Mouse (Mus musculus) cerebellum, adult 11 months (tissue): ENCODE measurements at regions not wholly inside any gene's neighbourhood (a gene's known extent, or its start where the extent isn't known, plus 50 kb on each side); places are given as distances from the start of the nearest gene placed in this dataset.
A peak's percentile ranks its signal among the peaks of the same experiment; 100 is the strongest.

Experiments
- DNase-seq: peaks from one replicate; pipeline ENCODE4 v3.0.0; 2022

DNA sequence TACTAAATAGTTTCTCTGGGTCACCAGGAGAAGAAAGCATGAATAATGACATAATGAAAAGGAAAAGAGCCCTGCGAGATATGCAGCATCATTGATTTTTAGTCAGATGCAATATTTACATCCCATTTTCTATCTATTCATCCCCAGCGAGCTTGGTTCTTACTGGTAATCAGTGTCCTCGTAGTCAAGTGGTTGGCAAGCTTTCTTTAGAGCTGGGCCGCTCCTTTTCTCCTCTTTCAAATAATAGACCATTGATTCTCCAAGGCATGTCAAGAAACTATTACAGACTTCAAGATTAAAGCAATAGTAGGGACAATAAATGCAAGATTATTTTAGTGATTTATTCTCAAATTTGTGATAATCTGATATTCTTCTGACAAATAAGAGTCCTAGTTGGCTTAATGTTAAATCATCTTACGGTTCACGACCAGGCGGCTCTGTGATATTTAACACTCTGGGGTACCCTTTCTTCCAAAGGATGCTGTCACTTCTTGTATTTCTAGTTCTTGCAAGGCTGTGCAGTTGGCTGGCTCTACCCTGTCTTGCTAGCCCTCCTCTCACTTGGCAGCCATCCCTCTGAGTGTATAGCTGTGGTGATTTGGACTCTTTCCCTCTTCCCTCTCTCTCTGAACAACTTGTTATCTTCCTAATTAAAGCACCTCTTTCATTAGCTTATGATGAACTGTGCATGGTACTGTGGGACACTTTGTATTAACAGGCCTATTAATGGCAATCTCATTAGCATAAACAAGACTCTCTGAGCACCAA is 185.6 kb upstream of the Usp25 start:
- DNase-seq: no peak

DNA sequence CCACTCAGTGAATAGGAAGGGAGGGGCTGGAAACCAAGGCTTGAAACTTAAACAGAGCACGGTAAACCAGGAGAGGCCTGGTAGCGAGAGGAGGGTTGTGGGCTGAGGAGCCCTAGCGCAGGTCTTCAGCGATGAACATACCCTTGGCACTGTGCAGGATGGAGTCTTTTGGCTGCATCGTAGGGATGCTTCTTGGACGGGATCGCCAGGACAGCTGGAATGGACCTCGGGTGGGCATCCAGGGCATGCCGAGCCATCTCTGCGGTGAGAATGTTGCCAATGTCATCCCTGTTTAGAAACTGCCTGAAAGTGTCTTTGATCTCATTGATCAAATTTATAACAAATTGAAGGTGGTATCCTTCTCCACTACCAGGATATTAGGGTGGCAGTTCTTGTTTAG is 192.2 kb upstream of the Usp25 start:
- no peak for DNase-seq

DNA sequence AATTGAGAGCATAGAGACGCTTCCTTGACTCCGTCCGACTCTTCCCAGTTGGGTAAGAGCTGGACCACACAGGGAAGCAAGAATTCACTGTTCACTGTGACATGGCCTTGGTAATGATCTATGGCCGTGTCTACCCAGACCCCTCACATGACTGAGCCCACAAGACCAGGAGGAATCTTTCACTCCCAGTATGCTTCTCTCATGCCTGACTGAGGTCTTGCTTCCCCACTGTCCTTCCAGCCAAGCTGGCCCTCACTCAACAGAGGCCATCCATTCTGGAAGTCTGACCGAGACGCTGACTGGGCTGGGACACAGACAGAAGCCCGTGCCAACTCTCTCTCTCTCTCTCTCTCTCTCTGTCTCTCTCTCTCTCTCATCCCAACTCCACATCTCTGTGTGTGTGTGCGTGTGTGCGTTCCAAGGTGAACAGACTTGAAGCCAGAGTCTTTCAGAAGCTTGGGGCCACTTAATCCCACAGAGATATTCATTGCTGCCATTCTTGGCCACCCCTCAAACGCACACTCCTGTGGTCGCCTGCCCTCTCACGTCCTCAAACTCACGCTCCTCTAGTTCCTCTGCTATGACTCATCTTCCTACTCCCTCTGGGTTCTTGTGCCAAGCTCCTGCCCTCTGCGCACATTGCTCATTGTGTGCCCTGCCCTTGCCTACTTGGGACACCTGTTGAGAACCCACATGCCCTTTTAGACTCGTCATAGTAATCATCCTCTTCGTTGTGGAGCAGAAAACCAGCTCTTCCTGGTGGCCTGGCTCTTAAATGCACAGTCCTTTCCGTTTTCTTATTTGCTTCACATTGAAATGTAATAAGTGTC is 197.2 kb upstream of the Usp25 start:
- no peak for DNase-seq

DNA sequence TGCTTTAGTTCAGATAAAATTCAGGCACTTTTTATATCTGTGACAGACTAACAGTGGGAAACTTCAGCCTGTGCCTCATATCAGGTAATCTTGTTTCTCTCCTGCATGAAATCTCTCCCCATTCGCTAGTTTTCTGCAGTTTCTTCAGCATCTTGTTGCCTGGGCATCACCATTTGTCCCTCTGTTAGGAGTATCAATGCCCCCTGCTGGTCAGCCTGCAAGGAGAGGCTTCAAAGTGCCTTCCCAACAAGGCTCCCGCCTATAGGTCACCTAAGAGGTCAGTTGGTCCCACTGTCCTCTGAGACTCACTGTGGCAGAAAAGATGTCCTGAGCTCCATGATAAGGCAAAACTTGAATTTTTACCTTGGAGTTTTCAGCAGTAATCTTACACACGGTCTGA is 209.8 kb upstream of the Usp25 start:
- DNase-seq: no peak

DNA sequence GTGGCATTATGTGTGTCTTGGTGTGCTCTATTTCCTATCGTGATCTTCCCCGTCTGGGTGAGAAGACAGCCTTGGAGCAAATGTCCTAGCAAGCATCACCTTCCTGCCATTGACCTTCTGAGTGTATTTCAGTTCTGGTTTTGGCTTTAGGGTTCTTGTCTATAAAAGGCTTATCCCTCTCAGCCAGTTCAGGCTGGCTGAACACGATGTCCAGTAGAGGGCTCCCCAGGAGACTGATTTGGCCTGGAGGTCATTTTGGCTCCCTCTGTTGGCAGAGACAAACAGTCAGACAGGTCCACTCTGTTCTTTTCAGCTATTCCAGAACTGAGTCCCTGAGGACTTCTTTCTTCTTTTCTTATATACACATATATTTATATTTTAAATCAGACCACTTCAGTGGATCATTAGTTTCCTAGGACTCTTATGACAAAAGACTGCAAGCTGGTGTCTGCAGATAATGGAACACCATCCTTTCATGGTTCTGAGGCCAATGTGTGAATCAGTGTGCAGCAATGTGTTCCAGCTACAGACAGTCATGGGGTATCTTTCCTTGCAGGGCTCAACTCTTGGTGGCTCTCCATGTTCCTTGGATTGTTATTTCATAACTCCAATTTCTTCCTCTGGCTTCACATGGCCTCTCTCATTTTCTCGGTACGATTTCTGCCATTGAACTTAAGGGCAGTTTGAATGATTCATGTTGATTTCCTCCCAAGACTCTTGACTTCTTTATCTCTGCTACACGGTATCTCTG is 226.9 kb upstream of the Usp25 start:
- DNase-seq: peak; percentile 3

DNA sequence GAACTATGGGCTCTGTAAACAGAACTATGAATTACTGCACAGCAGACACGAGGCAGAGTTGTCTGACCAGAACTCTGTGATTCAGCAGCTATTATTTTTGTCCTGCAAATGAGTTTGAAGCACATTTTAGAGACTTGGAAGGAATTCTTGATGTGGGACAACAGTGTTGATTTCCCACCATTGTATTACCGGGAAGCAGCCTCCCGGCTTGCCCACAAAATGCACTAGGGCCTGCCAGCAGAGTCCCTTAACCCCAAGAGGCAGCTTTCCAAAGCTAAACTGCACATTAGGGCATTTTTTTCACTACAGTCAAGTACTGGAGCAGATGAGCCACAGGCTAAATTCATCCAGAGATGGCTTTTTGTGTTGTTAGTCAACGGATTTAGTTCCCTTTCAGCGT is 230.8 kb upstream of the Usp25 start:
- DNase-seq: no peak

- no peak for DNase-seq
These were observed 237.7 kb upstream of the Usp25 start for GRCm38 (mm10) chr16:76775790-76776189.

GRCm38 (mm10) chr16:76774032-76774431 is 239.5 kb upstream of the Usp25 start:
- no peak for DNase-seq

DNA sequence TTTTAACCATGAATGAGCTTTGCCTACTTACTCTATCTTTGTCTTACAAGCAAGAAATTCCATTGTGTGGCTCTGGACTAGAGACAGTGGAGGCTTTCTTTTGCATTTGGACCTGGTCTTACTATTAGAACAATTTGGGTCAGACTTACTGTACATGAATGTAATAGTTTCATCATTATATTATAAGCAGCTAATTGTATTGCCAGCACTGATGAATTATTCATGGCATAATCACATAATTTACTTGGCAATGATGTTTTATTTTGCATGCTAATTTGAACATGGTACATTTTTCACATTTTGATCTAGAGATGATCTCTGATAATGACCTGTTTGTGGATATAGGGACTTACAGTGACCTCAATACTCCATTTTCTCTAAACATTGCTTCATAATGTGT is 240.0 kb upstream of the Usp25 start:
- no peak for DNase-seq

GRCm38 (mm10) chr16:76768607-76769006 is 244.9 kb upstream of the Usp25 start:
- no peak for DNase-seq

DNA sequence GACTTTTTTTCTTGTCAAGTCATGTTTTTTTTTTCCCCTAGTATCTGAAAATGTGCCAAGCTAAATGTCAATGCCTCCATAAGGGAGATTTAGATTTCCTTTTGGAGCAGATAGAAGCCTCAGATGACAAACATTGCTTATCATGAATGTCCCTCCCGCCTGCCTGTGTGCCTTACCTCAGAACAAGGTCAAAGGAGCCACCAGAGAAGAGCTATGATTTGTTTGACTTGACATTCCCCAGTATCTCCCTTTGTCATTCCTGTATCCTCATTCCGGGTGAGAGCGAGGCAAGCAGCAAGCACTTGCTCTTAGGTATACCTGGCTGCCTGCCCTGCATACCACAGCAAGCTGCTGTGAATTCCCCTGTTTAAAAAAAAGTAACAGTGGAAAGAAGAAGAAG is 246.9 kb upstream of the Usp25 start:
- no peak for DNase-seq

GRCm38 (mm10) chr16:76765536-76765935 is 248.0 kb upstream of the Usp25 start:
- DNase-seq: no peak

DNA sequence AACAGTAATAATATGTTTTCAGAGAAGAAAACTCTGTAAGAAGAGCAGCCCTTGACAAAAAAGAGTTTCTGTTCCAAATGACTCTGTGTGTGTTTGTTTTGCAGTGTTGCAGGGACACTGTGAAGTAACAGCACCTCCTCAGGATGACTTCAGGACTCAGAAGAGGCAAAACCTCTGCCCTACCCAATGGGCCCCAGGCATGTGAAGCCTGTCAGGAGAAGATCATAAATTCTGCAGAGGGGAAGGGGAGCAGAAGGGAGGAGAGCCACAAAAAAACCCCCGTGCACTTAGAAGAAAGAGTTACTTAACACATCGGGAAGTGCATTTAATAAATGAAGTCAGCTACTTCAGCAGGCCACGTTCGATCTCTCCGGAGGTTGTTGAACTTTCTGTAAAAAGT is 248.5 kb upstream of the Usp25 start:
- DNase-seq: no peak

GRCm38 (mm10) chr16:76762619-76763283 is 250.8 kb upstream of the Usp25 start:
- no peak for DNase-seq

DNA sequence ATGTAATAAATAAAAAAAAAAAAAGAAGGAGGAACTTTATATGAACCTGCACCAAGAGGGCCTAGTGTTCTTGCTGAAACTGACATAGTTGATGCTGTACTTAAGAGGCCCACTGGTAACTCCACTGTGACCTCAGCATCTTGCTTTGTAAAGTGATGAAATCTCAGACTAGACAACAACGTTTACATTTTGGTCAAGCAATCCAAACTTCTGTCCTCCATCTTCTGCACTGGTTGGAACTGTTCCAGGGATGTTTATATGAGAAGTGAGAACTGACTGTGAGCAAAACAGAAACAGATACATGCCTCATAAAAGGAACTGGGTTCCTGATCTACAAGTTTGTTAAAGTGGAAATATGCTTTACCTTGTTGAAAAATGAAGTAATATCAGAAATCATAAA is 251.7 kb upstream of the Usp25 start:
- no peak for DNase-seq

GRCm38 (mm10) chr16:76761004-76761403 is 252.5 kb upstream of the Usp25 start:
- DNase-seq: no peak

- no peak for DNase-seq
These were observed 258.6 kb upstream of the Usp25 start for GRCm38 (mm10) chr16:76754871-76755270.

GRCm38 (mm10) chr16:76746385-76746784 is 267.1 kb upstream of the Usp25 start:
- DNase-seq: no peak

DNA sequence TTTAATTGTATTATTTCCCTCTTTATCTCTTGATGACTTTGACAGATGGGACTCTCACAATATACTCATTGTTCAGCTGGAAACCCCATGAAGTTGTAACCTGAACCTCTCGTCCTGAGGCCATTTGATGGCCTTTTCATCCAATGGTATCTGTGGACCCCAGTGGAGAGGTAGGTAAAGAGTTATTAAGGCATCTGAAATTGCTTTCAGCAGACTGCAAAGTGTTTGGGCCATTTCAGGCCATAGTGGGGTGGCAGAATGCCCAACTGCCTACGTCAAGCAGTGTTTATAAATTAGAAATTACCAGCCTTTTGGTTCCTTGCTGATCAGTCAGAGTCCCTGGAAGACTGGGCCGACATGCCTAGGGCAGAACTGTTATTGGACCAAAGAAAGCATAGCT is 272.4 kb upstream of the Usp25 start:
- DNase-seq: no peak

GRCm38 (mm10) chr16:76725991-76726390 is 287.5 kb upstream of the Usp25 start:
- DNase-seq: no peak

DNA sequence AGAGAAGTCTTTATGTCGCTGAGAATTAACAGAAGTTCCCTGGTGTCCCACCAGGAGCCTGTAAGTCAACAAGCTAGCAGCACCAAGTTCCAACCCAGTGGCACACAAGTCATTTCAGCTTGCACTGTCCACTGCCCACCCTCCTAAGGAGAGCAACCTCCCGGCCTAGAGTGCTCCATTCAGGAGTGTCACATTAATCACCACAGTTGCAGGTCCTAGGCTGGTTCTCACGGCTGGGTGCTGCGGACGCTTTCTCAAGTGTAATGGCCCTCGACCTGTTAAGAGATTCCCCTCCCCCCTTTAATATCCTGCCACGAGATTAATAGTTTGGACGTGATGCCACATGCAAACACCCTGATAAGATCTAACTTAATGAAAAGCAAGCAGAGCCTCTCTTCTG is 288.2 kb upstream of the Usp25 start:
- DNase-seq: no peak

GRCm38 (mm10) chr16:76718809-76719208 is 294.7 kb upstream of the Usp25 start:
- no peak for DNase-seq

GRCm38 (mm10) chr16:76718147-76718546 is 295.4 kb upstream of the Usp25 start:
- DNase-seq: no peak
